Mouse (Mus musculus): ENCODE results near the gene Dapk1.
A peak's percentile ranks its signal among the peaks of the same experiment; 100 is the strongest.
"Not testable (repeated sequence)": the region's sequence is repeated elsewhere in the genome, so short reads cannot be mapped to it uniquely, and the experiment has no call there.

Gene Dapk1

DNA sequence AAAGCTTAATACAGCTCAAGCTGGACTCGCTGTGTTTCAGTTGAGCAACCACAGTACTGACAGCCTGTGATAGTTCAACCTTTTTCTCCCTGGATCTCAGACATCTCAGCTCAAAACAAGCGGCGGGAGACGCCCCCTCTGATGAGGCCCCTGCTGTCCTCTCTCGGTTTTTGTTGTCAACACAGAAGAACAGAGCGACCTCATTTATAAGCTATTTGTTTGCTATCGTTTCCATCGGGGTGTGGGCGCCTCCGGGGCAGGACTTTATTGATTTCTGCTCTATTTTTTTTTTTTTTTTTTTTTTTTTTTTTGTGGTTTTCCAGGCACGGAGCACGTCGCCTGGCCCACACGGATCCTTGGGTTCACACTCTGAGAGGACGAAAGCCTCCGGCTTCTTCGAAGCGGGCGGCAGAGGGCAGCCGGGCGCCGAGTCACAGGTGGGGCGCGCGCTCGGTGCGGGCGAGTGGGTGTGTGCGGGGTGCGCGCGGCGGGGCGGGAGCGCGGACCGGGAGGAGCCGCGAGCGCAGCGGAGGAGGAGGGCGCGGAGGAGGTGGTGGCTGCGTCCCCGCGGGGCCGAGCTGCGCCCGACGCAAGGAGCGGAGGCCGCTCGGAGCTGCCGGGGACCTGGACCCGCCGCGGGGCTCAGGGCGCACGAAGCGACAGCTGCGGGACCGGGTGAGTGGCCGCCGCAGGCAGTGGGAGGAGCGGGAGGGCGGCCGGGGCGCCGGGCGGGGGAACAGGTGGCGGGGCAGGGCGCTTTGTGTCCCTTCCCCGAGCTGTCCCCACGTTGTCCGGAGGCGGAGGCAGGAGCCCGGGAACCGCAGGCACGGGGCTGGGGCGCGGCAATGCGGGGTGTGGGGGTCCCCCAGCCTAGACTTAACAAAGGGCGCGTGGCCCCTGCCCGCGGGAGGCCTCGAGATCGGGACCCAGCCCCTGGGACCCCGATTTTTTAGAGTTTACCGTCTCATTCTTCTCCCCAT, at the start of gene Dapk1:
Gene Dapk1 (plus strand): TSS at position 512 of the 980 bp plus-strand sequence.
- DNase-seq (ENCODE audit: low spot score in 2 of 2) = peak; percentile 71 to 79

DNA sequence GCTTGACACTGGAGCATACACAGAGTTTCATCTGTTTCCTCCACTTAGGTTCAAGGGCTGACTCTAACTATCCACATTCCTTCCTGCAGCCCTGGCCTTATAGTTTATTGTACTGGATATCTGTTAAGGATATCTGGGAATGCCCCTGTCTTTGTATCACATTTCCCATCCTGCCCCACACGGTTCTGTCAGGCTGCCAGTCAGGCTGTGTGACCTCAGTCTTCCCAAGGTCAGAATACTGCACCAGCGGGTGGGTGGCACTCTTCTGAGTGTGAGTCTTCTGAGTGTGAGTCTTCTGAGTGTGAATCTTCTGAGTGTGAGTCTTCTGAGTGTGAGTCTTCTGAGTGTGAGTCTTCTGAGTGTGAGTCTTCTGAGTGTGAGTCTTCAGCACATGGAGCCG, 48.4 kb upstream of the Dapk1 start:
- no peak for DNase-seq (ENCODE audit: low spot score in 2 of 2)

DNA sequence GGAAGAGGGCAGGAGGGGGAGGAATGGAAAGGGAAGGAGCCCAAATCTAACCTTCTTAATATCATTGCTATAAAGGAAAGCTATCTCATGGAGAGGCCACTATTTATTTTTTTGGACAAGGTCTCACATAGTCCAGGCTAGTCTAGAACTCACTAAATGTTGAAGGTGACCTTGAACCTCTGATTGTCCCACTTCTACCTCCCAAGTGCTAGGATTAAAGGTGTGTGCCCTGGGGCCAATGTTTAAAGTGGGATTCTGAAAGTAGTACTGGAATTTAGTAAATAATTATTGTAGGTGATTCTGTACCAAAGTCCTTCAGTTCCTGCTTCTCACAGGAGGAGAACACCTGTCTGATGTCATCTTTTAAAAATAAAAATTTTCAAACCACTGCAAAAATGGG, 45.3 kb upstream of the Dapk1 start:
- DNase-seq (ENCODE audit: low spot score in 2 of 2) = no peak

DNA sequence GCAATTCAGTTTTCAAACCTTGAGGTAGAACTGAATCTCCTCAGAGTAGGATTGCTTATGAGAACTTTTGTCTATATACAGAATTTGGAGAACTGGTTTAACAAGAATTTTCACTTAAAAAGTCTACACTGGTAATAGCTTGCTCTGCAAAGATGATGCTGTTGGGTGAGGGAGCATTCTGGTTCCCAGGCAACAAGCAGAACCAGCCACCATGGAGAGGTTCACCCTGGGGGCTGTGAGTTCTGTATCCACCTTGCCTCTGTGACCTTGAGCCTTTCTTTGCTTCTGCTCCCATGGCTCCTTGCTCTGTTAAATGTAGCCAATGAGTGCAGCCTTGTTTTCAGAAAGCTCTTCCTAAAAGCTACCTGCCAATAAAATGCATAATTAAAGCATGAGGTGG, 44.8 kb upstream of the Dapk1 start:
- no peak for DNase-seq (ENCODE audit: low spot score in 2 of 2)

DNA sequence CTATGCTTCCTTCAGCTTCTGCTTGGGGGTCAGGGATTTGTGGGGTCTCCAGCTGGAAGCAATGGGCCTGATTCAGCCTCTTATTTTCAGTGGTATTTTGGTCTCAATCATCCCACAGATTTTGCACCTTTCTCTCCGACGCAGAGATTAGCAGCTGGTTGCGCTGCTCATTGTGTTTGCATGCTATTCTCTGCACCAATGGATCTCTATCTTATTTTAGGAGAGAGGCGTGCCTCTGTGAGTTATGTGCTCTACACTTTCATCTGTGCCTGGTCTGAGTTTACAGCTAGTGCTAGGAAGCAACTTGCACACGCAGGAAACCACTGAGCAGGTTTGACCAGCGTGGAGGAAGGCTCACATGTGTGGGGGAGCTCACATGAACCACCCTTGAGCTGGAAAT, 37.4 kb upstream of the Dapk1 start:
- DNase-seq (ENCODE audit: low spot score in 2 of 2) = no peak

DNA sequence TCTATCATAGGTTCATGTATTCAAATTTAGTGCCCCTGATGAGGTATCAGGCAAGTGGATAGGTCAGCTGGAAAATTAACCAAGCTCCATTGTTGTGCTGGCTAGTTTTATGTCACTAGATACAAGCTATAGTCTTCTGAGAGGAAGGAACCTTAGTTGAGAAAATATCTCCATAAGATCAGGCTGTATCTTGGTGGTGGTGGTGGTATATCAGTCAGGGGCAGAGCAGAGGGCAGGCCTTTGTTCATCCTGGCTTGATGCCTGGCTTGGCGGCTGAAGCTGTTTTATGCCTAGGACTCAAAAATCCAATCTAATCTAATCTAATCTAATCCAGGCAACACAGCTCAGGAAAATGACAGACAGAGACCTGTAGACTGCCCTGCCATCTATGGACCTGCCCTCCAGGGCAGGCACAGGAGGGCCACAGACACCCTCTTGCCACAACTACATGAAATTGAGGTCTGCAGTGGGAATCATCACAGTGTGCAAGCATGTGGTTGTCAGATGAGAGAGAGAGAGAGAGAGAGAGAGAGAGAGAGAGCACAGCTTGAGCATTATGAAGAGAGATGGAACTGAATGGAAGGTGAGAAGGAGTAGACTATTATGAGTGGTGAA, 32.7 kb upstream of the Dapk1 start:
- DNase-seq (ENCODE audit: low spot score in 2 of 2) = no peak

DNA sequence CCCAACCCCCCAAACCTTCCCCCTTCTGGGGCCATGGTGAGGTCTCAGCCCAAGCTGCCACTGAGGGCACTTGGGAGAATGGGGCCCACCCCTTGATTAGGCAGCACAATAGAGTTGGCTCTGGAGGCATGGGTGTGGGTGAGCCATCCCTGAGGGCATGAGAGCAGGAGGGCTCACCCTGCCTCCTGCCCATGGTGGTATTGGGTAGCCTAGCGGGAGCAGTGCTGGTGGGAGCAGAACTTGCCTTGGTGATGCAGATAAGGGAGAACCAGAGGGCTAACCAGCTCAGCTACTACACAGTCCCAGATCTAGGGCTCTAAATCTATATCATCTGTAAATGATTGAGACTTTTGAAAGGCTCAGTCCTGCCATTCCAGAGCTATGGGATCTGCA, 32.2 kb upstream of the Dapk1 start:
- DNase-seq (ENCODE audit: low spot score in 2 of 2) = no peak

DNA sequence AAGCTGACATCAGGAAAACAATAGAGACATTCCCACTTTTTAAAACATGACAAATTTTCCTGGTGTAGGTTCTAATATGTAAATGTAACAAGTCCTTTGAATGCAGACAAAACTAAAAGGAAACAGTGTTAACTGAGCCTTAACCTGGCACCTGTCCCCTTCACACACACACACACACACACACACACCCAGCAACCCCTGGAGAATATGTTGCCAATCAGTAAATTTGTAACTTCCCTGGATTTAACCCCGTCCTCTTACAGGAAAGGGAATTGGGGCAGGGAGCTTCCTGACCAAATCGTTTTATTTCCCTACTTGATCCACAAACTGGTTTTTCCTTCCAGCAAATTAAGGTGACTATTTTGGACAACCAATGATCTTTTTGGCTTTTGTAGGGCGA, 28.2 kb upstream of the Dapk1 start:
- DNase-seq (ENCODE audit: low spot score in 2 of 2) = no peak

DNA sequence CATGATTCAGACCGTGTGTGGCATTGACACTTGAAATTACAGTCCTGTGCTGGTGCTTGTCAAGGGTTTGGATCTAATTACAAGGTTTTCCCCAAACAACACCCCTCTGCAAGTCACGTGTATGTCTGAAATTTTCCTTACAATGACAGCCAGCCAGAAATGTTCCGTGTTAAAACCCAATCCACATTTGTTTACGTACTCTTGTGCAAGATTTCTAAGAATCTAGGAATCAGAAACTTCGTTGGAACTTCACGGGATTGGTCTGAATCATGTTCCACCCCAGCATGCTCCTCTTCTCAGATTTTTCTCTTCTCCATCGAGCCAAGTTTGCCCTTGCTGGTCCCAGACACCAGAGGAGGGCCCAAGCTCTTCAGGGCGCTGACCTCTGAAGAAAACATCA, 27.8 kb upstream of the Dapk1 start:
- DNase-seq (ENCODE audit: low spot score in 2 of 2) = no peak

DNA sequence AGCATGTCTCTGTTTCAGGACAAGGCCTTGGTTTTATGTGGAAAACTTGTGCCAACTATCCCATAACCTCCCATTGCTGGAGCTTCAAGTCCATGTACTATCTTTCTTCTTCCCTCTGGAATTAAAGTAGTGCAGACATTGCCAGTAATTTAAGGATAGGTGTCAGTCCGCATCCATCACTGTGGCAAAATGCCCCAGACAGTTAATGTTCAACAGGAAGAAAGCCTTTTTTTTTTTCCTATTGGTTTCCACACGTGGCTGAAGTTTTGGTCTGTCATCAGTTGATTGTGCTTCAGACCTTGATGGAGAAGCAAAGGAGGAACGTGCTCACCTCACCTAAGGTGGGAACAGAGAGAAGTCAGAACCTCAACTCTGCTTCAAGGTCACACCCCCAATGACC, 23.2 kb upstream of the Dapk1 start:
- no peak for DNase-seq (ENCODE audit: low spot score in 2 of 2)

DNA sequence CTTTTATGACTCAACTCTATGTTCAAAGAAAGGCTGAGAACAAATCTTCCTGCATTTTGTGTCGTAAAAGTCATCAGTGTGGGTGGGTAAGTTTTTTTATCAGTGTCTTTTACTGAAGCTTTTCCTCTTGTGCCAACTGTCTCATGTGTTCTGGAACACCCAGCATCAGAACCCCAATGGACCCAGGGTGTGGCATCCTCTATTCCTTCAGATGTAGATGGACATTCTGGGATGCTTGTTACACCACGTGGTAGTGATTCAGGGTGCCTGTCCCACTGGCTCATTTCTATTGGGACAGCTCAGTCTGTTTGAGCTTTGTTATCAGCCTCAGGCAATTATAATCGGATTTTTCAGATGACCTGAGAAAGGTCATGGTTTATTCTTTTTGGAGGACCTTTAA, 6.9 kb upstream of the Dapk1 start:
- DNase-seq (ENCODE audit: low spot score in 2 of 2) = no peak

DNA sequence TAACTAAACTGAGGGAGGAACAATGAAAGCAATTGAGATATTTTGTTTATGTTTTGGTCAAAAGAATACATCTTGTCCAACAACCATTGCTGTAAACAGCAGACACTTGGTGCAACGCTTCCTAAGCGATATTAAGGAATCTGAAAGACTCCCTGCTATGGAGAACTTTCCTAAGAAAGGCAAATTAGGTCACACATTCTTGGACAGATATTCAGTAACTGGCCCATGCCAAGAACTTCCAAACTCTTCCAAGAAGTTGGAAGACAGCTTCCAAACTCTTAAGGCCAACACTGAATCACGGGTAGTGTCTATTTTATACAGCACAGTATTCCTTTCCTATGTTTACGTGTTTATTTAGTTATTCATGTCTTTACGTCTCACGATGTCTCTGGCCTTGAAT, 6.2 kb upstream of the Dapk1 start:
- DNase-seq (ENCODE audit: low spot score in 2 of 2) = no peak

DNA sequence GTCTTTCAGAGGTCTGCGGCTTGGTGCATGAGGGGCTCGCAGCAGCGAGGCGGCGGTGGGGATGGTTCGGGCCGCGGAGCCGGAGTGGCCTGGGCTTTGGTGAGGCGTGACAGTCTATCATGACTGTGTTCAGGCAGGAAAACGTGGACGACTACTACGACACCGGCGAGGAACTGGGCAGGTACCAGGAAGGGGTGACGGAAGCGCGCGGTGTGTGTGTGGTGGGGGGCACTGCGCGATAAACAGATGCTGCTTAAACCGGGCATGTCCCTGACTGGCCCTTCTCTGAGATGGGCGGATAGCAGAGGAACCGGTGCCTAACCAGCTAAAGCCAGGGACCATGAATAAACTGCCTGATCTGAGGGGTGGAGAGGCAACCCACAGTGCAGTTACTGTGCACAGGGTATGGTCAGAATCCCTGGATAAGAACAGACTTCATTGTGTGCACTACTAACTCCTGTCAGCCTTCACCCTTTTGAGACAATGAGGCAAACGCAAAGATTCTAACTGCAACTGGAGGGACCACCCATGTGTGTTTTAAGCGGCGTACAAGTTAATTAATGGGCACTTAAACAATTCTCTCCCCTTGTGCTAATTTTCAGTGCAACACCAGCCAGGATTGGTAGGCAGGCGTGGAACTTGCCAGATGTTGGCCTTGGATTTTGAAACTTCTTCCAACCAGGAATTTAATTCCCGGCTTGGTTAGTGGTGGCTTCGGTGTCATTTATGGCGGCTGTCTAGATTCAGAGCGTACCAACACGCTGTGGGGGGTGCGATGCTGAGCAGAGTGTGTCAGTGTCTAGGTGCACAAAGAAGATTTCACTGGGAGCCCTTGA, 887 bp downstream of the Dapk1 start:
- peak; percentile 45 to 50 for DNase-seq (ENCODE audit: low spot score in 2 of 2)

DNA sequence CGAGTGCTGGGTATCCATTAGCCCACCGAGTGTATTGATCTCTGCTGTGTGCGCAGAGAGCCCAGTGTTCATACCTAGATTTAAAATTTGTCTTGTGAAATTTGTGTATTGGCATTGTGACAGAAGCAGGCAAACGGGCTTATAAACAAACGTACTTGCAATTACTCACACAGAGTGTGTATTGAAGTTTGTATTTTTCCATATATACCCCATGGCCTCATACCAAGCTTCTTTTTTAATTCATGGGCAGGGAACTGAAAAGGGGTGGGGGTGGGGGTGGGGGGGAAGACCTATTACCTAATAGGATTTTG, 1.5 kb downstream of the Dapk1 start:
- no peak for DNase-seq (ENCODE audit: low spot score in 2 of 2)

DNA sequence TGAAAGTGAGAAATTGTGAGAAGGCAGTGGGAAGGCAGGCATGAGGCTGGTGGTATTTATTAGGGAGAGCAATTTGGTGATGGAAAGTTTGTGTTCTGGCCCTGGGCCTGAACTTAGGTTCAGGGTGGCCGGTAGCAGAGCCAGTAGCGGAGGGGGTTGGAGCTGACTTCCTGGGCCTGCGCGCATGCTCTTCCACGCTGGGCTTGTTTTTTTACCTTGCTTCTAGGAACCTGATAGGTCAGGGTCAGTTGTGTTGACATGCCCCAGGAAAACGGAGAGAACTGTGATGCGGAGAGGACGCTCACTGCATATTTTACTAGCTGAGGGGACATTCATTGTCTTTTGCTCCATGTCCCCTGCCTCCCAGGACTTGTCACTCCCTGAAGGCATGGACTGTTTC, 5.7 kb downstream of the Dapk1 start:
- no peak for DNase-seq (ENCODE audit: low spot score in 2 of 2)

DNA sequence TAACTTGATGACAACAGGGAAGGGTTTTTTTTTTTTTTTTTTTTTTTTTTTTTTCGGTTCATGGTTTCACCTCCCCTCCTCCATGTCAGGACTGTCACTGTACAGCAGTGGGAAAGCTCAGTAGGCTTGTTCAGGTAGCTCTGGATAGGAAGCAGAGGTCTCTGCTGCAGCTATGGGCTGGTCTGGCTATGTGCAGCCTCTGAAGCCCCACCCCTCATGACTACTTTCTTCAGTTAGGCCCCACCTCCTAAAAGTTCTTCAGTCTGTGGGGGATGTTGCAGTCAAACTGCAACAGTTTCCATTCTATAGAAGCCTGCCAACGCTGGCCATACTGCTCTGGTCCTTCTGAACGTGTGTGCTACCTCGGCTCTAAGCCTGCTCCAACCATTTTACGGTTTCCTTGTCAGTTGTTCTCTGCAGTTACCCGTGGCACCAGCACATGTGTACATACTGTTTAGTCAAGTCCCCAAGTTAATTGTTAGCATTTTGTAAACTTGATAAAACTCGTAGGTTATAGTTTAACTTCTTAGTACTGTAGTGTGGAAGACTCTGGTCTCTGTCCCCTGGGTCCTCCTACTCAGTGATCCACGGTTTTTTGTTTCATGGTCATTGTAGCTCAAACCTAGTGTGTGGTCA, 6.8 kb downstream of the Dapk1 start:
- no peak for DNase-seq (ENCODE audit: low spot score in 2 of 2)

DNA sequence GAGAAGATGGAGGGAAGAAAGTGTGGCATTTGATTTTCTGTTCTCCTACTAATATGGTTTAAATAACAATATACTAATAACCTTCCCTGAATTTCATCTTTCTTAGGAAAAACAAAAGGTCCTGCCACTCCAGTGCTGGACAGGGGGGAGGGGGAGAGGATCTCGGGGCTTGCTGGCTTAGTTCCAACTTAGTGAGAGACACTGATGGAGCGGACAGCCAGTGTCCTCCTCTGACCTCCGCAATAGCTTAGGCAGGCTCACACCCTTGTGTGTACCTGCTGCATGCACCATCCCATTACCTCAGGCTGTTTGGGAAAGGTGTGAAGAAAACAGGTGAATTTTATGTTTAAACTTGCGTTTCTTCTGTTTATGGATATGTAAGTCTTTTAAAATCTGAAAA, 7.5 kb downstream of the Dapk1 start:
- no peak for DNase-seq (ENCODE audit: low spot score in 2 of 2)

DNA sequence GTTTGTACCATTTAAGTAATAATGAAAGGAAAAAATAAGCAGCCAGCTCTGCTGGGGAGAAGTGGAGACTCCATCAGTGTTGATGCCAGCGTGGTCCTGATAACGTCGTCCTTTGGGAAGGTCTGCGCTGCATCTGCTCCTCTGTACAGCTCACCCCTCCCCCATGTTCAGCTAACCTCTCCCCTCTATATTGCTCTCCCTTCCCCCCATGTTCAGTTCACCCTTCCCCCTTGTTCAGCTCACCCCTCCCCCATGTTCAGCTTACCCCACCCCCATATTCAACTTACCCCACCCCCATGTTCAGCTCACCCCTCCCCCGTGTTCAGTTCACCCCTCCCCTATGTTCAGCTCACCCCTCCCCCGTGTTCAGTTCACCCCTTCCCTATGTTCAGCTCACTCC, 8.8 kb downstream of the Dapk1 start:
- no peak for DNase-seq (ENCODE audit: low spot score in 2 of 2)

DNA sequence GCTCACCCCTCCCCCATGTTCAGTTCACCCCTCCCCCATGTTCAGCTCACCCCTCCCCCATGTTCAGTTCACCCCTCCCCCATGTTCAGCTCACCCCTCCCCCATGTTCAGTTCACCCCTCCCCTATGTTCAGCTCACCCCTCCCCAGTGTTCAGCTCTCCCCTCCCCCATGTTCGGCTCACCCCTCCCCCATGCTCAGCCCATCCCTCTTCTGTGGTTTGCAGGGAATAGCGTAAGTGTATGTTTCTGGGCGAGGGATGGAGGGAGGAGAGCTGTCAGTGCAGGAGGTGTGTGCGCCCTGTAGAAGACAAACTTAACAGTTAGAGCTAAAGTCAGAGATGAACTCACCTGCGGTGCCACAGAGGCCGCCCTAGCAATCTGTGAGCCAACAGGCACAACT, 9.2 kb downstream of the Dapk1 start:
- DNase-seq (ENCODE audit: low spot score in 2 of 2) = not testable (repeated sequence)

DNA sequence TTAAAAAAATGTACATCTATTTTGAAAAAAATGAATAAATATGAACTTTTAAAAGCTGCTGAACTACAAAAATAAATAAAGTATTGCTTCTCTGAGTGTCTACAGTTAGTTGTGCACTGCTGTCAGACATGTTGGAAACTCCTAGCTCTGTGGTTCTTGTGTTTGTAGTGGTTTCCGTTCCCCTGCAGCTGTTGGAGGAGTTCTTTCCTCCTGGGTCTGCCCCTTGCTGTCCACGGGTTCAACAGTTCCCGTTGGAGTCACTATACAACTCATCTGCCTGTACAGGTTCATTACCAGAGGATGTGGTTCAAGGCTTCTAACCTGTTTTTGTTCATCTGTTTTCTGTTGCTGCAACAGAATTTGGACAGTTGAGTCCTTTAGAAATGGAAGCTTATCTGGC, 10.4 kb downstream of the Dapk1 start:
- peak; percentile 50 to 56 for DNase-seq (ENCODE audit: low spot score in 2 of 2)

DNA sequence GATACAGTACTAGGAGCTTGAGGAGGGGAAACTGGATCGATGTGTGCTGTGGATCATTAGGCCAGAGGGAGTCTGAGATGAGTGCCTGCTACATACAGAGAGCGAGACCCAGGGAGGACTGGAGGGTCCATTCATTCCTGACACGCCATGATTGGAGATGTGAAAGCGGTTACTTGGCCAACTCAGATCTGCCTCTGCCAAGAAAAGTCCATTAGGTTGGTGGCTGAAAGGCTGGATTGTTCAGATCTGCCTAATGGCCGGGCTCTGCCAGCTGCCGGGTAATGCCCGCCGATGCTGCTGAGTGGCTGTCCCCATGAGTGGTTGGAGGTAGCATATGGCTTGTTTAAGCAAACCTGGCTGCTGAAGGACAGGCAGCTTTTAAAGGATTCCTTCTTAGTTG, 12.4 kb downstream of the Dapk1 start:
- no peak for DNase-seq (ENCODE audit: low spot score in 2 of 2)

DNA sequence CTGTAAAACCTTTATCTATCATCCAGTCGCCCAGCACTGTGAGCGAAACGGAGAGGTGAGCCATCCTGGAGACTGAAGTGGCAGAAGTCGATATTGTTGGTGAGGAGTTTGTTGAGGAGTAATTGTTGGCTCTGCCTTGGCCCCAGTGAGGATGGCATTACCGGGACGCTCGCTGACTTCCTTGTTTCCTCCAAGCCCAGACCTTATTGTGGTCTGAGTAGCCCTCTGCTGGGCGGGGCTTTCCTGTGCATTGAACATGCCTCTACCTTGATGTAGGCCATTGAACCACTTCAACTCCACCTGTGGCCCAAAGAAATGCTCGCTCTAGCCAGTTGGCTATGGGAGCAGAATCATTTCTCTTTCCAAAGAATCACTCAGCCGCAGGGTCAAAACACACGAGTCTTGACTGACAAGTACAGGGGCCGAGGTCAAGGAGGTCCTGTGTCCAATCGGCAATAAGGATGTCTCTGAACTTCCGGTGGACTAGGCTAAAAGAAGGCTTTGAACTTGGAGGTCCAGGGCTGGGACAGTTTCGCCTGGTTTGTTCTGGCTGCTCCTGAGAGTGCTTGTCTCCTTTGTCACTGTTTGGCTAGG, 13.4 kb downstream of the Dapk1 start:
- DNase-seq (ENCODE audit: low spot score in 2 of 2) = no peak

Data from thymus, postnatal 10 days (tissue).